Mouse (Mus musculus) lung, postnatal 10 days (tissue): ENCODE data around the gene Isl1.

Experiments
- DNase-seq: peaks from one replicate; pipeline ENCODE4 v3.0.0; 2021

The Isl1 gene

GRCm38 (mm10) chr13:116309584-116310462 lies at the start of gene Isl1:
Gene Isl1, minus strand, starts transcription at chr13:116309689.
- peak; percentile 56 for DNase-seq

GRCm38 (mm10) chr13:116335763-116336162 lies 26.3 kb upstream of the Isl1 start:
- DNase-seq = no peak

- DNase-seq = no peak
Observed at GRCm38 (mm10) chr13:116313636-116314530, 4.4 kb upstream of the Isl1 start.

- DNase-seq = no peak
Observed at GRCm38 (mm10) chr13:116311871-116312720, 2.6 kb upstream of the Isl1 start.

GRCm38 (mm10) chr13:116311011-116311410 lies 1.5 kb upstream of the Isl1 start:
- no peak for DNase-seq

GRCm38 (mm10) chr13:116310463-116310765 lies 925 bp upstream of the Isl1 start:
- DNase-seq = no peak

- no peak for DNase-seq
Observed at GRCm38 (mm10) chr13:116308933-116309583, 431 bp downstream of the Isl1 start.

GRCm38 (mm10) chr13:116308121-116308932 lies 1.2 kb downstream of the Isl1 start:
- DNase-seq = no peak

- DNase-seq = no peak
Observed at GRCm38 (mm10) chr13:116306591-116306990, 2.9 kb downstream of the Isl1 start.

GRCm38 (mm10) chr13:116305721-116306120 lies 3.8 kb downstream of the Isl1 start:
- DNase-seq = no peak

GRCm38 (mm10) chr13:116304713-116305470 lies 4.6 kb downstream of the Isl1 start:
- no peak for DNase-seq

- DNase-seq = no peak
Observed at GRCm38 (mm10) chr13:116303766-116304165, 5.7 kb downstream of the Isl1 start.

GRCm38 (mm10) chr13:116302861-116303260 lies 6.6 kb downstream of the Isl1 start:
- DNase-seq = no peak

- no peak for DNase-seq
Observed at GRCm38 (mm10) chr13:116301706-116302105, 7.8 kb downstream of the Isl1 start.

- no peak for DNase-seq
Observed at GRCm38 (mm10) chr13:116299241-116299640, 10.2 kb downstream of the Isl1 start.

- DNase-seq = no peak
Observed at GRCm38 (mm10) chr13:116298641-116299170, 10.8 kb downstream of the Isl1 start.

- DNase-seq = no peak
Observed at GRCm38 (mm10) chr13:116298001-116298400, 11.5 kb downstream of the Isl1 start.

- no peak for DNase-seq
Observed at GRCm38 (mm10) chr13:116297048-116297811, 12.3 kb downstream of the Isl1 start.

- no peak for DNase-seq
Observed at GRCm38 (mm10) chr13:116295401-116295800, 14.1 kb downstream of the Isl1 start.

GRCm38 (mm10) chr13:116294734-116295133 lies 14.8 kb downstream of the Isl1 start:
- no peak for DNase-seq
